Mouse (Mus musculus) liver, embryonic 14.5 days (tissue): ENCODE results near the gene Bcl2l1.

ENCODE experiments used
- CTCF ChIP-seq: IDR thresholded peaks from 2 replicates; pipeline ENCODE4 v1.5.1; 2016; ENCODE audit warnings: antibody characterized with exemption, low read depth, control low read depth
- EP300 ChIP-seq: IDR thresholded peaks from 2 replicates; pipeline ENCODE4 v1.6.1; 2016; ENCODE audit warnings: antibody characterized with exemption, low read depth

- TF ChIP-seq CTCF (no peak), EP300 (no peak)
Measured at GRCm38 (mm10) chr2:152820369-152820768, 11.2 kb downstream of the Bcl2l1 start.
